Mouse (Mus musculus) testis, adult 10 weeks (tissue): ENCODE data around the gene Cd70. TPM values are rescaled to one million over a fixed set of nuclear protein-coding genes. Genes with fewer than 3 reads are reported as not detected.

Experiments
- polyA plus RNA-seq: library from polyadenylated mRNA; stranded (reverse); fragments of 350-450 nt; fragmentation: Illumina TruSeq; extraction: RNeasy Lipid Tissue Mini Kit (QIAGEN cat#74804); gene quantifications from one replicate; pipeline ENCODE4 v1.2.3, GENCODE M21; 2014; ENCODE audit warnings: low read depth, low replicate concordance

Cd70 gene
- not detected for polyA plus RNA-seq

DNA sequence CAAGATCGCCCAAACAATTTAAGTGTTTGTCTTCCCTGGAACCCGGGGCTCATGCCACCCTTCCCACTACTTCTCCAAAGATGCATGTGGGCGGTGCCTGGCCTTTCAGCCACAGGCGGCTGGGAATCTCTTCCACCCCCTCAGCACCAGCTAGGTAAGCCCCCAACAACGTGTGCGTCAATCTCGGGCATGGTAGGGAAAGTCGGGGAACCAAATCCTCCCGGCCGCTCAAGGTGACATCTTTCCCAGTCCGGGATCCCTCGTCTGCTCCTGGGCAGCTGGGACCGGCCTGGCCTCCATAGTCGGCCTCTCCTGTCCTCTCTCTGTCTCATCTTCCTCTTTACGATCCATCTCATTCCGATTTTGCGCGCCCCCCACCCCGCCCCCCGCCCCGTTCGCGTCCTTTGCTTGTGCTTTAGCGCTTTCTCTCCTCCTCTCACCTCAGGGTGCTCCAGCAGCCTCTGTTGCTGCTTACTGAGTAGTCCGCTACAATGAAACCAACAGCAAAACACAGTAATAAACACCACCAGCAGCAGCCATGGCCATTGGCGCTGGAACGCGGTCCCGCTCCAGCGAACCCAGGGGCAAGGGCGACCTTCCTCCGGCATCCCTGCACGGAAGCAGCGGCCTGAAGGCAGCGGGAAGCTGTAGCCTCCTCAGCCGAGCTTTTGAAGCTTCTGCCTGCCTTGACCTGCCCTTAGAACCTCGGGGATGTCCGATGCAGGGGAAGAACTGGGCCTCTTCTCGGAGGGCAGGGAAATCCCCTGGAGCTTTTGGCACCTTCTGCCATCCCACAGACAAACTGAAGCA, at the start of gene Cd70:
Gene Cd70 (minus strand): TSS at position 784 of the 810 bp plus-strand sequence.

DNA sequence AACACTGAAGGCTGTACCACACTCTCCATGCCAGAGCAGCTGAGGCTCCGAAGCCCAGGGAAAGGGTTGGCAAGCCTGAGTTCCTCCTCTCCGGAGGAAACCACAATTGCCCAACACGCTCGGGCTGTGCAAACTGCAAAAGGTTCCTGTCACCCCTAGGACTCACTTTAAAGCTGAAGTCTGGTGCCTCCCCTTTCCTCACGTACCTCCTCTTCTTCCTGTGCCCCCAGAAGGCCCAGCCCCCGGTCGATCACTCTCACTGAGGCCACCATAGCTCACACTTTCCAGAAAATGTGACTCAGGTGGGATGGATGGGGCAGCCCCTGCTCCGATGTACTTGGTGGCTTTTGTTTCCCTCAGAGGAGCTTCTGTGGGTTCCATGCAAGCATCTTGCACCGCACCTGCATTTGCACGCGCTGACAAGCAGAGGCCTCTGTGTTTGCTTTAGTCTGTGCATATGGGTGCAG, 44.5 kb upstream of the Cd70 start, which contains the start of gene Tnfsf14:
Gene Tnfsf14 (minus strand): TSS at position 137 of the 467 bp plus-strand sequence.

GRCm38 (mm10) chr17:57105181-57106034, 44.2 kb downstream of the Cd70 start, which contains the start of gene Tnfsf9:
Gene Tnfsf9, plus strand, starts transcription at chr17:57105325.

Other genes with a start within 250 kb of the Cd70 start
- 1.9 TPM for gene Mllt1, start 214.4 kb downstream of the Cd70 start, polyA plus RNA-seq
- not detected for gene Acer1, start 167.7 kb downstream of the Cd70 start, polyA plus RNA-seq
- gene Clpp, start 159.5 kb downstream of the Cd70 start, polyA plus RNA-seq: 0.98 TPM
- gene Alkbh7, start 152.4 kb downstream of the Cd70 start, polyA plus RNA-seq: 2.4 TPM
- not detected for gene Pspn, start 149.8 kb downstream of the Cd70 start, polyA plus RNA-seq
- gene Gtf2f1, start 138.5 kb downstream of the Cd70 start, polyA plus RNA-seq: 22.5 TPM
- gene Gm17949, start 138.3 kb downstream of the Cd70 start, polyA plus RNA-seq: 1.6 TPM
- 6.2 TPM for gene Khsrp, start 118.3 kb downstream of the Cd70 start, polyA plus RNA-seq
- 3.7 TPM for gene Slc25a41, start 108.1 kb downstream of the Cd70 start, polyA plus RNA-seq
- gene Crb3, start 90.7 kb downstream of the Cd70 start, polyA plus RNA-seq: 0.41 TPM
- 2.7 TPM for gene Slc25a23, start 89.9 kb downstream of the Cd70 start, polyA plus RNA-seq
- not detected for gene Dennd1c, start 71.3 kb downstream of the Cd70 start, polyA plus RNA-seq
- not detected for gene Tubb4a, start 62.0 kb downstream of the Cd70 start, polyA plus RNA-seq
- gene Tnfsf9, start 44.5 kb downstream of the Cd70 start, polyA plus RNA-seq: not detected
- not detected for gene Tnfsf14, start 44.4 kb upstream of the Cd70 start, polyA plus RNA-seq
- 10.5 TPM for gene C3, start 78.4 kb upstream of the Cd70 start, polyA plus RNA-seq
- gene Gpr108, start 98.7 kb upstream of the Cd70 start, polyA plus RNA-seq: 2.2 TPM
- gene Trip10, start 99.7 kb upstream of the Cd70 start, polyA plus RNA-seq: 0.85 TPM
- 3.2 TPM for gene Vav1, start 129.3 kb upstream of the Cd70 start, polyA plus RNA-seq
- gene Adgre1, start 208.9 kb upstream of the Cd70 start, polyA plus RNA-seq: 2.9 TPM